Mouse (Mus musculus) hindlimb bud, embryonic 11.5 days (tissue): Measurements from ENCODE around the gene Pdcd5.
A peak's percentile ranks its signal among the peaks of the same experiment; 100 is the strongest.

Experiments used
- DNase-seq: peaks from one replicate; pipeline ENCODE4 v3.0.0-alpha.2; 2012; ENCODE audit warnings: low read depth, low spot score; ENCODE audit errors: extremely low spot score

Gene Pdcd5

DNA sequence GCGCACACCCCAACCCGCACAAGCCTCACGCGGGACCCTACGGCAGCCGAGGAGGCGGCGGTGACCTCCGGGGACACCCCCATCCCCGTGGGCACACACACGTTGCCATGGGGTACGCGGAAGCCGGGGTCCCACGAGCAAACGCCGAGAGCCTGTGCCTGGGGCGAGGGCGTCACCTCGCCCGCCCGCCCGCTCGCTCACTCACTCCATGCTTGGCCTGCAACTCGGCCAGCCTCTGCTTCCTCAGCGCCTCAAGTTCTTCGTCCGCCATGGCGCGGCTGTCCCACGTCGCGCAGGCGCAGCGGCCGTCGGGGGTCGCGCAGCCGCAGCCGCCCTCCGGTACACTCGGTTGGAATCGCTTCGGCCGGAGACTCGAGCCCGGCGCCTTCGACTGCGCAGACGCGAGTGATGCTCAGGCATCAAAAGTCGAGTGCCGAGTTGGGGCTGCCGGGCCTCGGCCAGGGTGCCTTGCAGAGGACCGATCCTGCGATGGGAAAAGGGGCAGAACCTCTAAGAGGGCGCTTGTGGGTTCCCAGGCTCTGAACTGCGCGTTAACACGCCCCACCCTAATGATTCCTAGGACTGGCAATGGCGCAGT, at the start of gene Pdcd5:
Gene Pdcd5, minus strand, starts transcription at position 421 of the 598 bp plus-strand sequence.
- peak; percentile 90 for DNase-seq

DNA sequence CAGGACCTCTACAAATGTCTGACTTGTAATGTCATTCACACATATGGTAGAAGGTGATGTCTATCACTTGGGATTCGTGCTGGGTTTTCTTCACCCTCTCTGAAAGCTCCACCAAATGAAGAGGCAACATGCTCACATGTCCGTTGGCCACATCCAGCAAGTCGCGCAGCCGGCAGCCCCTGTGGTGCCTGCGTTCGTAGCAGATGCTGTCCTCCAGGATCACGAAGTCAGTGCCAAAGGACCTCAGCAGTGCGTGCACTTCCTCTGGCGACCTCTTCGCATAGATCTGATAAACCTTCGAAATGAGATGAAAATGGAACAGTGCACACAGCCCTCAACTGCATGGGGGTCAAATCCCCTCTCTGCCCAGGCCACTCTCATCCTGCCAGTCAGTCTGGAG, 45.3 kb upstream of the Pdcd5 start:
- no peak for DNase-seq

DNA sequence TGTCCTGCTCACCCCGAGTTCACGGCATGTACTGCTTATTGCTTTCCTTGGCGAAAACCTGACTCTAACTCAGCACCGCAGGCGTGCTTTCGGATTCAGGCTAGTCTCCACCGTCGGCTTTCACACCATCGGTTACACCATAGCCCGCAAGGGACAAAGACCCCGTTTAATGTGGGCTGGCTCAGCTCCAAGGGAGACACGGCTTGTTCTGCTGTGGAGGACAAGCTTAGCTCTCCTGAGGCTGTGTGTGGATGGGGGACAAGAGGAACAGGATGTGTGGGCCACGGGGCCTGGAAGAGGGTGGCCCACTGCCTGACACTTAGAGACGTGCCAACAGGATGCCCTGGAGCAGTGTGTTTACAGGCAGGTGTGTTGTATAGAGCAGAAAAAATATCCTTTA, 44.8 kb upstream of the Pdcd5 start:
- DNase-seq: no peak

DNA sequence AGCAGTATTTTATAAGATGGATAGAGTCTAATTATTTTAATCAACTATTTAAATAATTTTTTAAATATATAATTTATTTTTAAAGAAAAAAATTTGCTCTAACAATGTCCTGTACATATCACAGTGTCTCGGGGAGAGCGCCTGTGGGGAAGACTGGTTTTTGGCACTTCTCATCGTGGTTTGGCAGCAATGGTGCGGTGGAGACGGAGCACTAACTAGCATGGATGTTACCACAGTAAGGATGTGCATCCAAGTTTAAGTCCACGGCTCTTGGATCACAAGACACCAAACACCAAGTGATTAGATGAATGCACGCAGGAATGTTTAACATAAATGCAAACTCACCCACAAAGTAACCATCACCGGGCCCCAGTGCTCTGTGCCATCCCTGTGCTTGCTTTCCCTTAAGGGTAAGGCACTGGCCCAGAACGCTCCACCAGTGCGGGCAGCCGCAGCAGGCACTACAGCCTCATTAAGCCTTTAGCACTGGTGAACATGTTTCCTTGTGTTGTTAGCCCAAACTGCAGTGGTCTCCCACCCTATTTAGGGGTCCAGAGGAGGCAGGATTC, 41.5 kb upstream of the Pdcd5 start:
- no peak for DNase-seq

DNA sequence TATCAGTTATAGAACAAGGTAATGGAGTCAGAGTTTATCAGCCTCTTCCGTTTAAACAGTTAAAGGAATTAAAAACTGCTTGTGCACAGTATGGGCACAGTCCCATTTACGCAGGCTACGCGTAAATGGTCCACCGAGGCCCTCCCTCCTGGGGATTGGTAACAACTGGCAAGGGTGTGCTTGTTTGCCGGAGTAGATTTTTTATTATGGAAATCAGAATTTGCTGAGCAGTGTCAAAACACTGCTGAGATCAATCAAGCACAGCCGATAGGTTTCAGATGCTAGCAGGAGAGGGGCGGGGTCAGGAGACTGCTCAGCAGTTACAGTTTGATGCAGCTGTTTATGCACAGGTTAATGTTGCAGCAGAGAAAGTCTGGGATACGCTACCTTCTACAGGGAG, 41.0 kb upstream of the Pdcd5 start:
- DNase-seq: no peak

DNA sequence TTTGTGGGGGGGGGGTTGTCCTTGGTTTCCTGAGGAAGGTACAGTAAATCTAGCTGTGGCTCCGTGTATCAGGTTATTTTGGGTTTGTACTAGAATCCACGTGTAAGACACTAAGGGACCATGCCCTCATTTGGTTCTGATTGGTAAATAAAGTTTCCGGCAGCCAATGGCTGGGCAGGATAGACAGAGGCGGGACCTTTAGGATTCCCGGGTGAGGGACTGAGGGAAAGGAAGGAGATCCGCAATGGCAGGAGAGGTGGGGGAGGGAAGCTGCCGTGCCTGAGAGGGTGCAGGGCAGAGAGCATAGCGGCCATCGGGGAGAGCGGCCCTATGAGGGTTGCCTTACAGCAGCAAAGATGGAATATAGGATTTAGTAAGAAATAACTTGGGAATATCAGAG, 39.9 kb upstream of the Pdcd5 start:
- no peak for DNase-seq

DNA sequence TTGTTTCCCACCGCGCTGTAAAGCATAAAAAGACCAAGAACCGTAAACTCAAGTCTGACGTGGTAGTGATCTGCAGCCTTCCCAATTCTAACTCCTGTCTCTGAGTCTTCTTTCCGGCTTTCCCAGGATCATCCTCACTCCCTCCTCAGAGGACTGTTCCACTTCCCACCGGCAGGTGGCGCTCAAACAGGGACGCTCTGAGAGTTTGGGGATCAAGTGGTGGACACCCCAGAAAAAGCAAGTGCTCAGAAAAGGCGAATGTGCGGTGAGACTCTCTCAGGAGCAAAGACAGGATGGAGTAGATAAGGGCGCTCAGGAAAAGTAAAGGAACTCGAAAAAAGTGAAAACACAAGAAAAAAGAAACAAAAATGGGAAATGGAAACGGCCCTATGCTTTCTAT, 39.4 kb upstream of the Pdcd5 start:
- peak; percentile 26 for DNase-seq

DNA sequence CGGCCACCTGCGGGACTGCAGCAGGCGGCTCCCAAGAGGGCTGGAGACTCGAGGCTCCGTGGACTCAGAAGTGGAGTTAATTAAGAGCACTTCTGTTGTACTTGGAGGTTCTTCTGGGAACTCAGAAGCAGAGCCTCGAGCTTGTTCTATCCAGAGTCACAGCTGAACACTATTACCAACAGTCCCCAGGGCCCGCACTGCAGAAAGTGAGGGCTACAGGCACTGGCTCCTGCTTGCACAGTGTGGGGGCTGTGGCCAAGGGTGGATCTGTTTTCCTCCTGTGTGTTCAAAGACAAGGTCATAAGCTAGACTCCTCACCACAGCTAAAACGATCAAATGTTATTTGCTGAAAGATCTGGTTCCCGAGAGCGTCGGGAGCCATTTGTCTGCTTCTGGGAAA, 38.9 kb upstream of the Pdcd5 start:
- no peak for DNase-seq

DNA sequence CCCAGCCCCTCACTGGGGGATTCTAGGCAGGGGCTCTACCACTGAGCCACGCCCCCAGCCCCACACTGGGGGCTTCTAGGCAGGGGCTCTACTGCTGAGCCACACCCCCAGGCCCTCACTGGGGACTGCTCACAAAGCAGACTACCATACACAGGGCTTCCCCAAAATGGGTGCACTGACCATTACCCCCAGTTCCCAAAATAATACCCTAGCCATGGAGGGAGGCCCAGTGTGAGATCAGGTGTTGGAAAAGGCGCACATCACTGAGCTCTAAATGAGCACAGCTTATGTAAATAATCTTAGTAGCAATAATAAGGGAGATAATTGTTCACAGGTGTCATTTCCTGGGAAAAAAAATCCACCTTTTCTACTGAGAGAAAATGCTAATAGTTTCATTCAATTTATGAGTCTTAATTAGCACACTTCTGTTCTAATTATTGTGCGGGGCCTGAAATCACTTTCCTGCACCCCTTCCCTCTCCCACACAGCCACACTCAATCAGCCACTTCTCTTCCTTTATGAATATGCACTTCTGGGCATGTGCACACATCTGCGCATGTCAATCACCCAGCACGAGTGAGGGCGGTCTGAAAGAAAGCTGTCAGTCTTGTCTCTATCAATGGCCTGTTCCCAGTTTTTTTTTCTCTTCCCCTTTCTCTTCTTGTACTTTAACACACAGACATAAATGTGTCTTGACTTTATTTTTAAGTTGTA, 36.2 kb upstream of the Pdcd5 start:
- no peak for DNase-seq

DNA sequence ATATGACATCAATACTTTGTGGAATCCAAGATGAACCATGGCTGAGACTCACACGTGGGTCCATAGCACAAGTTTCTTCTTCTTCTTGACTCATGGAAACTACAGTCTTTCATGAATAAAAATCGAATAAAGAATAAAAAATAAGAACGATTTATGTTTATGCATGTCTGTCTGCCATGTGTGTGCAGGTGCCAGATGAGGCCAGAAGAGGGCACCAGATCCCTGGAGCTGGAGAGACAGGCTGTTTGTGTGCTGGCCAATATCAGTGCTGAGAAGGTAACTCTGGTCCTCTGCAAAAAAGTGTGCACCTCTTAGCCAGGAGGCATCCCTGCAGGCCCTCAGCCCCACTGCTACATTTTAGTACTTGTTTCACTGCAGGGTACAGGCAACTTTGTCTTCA, 34.2 kb upstream of the Pdcd5 start:
- DNase-seq: no peak

DNA sequence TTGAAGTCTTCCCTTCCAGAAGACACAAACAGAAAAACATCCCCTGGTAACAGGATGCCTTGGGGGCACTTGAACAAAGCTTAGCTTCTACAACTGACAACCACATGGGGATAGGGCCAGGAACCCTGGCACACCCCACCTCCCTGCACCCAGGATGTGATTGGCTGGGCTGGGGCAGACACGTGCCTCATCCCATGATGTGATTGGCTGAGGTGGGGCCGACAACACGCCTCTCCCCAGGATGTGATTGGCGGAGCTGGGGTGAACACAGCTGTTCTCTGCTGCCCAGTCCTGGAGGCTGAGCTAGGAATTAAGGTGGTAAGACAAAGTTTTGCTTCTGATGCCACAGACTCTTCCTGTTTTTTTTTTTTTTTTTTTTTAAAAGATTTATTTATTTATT, 31.7 kb upstream of the Pdcd5 start:
- DNase-seq: no peak

DNA sequence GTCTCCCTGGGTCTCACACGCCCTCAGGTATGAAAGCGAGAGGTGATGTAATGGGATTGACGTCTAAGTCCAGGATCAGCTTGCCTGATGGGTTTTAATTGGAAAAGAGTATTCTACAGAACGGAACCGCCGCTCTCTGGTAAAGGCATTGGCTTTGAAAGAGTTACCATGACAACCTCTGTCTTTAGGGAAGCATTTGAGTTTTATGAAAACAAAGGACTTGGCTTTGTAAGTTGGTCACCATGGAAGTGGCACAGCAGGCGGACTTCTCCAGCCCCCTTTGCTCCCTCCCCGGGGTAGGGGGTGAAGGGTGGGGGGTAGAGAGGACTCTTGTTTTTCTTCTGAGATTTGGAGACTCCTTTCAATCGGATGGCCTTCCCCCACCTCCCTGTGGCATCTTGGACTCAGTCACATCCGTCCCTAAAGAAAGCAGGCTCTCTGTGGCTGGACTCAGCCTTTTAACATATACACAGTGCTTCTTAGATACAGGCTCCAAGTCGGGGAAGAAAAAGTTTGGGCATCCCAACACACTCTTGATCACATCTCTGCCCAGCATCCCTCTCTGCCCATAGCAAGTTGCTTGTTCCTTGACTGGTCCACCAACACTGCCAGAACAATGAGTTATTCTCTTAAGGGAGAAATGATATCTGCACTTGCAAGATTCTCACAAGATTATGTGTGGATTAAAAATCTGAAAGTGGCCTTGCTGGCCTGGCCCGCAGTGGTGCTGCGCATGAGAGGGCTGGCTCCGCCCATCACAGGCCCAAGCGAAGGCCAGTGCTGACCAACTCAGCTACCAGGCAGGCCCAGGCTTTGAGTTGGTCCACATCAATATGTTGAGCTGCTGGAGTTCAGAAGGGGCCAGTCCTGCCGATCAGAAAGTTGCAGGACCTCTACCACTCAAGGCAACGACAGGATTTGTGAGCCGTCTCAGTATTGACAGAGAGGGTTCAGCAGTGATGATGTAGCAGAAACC, 21.0 kb upstream of the Pdcd5 start:
- no peak for DNase-seq

DNA sequence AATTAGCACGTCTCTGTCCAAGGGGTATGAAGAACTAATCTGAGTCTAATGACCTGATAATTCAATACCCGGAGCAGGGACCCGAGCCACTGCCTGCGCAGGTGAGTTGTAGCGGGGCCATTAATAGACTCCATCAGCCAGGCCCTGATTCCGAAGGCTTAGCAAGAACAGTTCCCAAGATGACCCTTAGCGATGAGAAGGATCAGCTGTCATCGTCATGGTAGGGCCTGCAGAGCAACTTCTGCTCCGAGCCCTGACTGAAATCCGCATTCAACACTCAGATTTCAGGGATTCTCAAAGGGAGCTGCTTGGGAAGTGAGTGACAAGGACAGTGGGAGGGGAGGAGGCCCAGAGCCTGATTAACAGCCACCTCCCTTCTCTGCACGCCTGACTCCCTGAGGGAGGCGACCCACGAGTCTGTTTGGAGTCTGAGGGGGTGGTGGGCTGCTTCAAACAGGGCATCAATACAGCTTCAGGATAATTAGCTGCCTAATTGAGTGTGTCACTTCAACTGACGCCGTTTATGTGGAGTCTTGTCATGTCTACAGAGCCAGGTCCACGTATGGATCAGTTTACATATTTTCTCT, 16.6 kb upstream of the Pdcd5 start:
- DNase-seq: no peak

DNA sequence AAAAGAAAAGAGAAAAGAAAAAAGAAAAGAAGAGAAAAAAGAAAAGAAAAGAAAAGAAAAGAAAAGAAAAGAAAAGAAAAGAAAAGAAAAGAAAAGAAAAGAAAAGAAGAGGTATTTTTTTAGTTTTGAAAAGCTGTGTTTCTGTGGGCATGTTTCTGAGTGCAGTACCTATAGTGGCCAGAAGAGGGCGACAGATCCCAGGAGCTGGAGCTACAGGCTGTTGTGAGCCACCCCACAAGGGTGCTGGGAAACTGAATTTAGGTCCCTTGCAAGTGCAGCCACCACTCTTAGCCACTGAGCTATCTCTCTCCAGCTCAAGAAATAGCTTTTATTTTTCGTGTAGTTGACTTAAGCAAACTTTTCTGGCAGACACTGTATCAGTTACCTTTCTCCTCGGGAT, 11.9 kb upstream of the Pdcd5 start:
- DNase-seq: no peak

DNA sequence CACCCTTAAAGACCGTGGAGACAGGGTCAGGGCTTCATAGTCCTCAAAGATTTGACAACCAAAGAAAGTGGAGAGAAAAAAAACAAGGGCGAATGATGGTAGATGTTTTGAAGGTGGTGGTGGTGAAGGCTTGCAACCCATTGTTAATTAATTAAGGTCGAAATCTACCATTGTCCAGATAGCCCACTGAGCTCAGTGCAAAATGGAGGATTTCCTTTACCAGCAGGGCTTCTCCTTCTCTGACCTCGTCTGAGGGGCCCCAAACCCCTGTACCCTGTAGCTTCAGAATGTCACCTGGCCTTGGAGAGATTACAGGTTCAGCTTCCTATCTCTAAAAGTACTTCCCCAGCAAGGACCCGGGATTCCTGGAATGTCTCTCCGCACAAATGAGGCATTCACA, 10.5 kb upstream of the Pdcd5 start:
- no peak for DNase-seq

DNA sequence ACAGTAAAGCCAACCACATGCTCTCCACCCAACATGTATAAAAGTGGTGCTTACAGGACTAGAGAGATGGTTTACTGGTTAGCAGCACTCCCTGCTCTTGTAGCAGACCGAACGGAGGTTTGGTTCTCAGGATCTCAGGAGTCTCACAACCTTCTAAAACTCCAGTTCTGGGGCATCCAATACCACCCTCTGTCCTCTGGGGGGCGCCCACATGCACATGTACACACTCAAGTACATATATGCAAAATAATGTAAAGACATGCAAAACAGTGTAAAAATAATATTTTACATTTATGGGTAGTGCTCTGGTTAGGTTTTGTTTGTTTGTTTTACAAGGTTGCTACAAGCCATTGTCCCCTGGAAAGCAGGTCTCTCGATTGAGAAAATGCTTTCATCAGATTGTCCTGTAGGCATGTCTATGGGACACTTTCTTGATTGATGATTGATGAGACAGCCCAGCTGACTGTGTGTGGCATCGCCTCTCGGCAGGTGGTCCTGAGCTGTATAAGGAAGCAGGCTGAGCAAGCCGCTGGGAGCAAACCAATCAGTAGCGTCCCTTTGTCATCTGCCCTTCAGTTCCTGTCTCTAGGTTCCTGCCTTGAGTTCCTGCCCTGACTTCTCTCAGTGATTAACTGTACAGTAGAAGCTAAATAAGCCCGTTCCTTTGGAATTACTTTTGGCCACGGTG, 4.4 kb upstream of the Pdcd5 start:
- DNase-seq: no peak

DNA sequence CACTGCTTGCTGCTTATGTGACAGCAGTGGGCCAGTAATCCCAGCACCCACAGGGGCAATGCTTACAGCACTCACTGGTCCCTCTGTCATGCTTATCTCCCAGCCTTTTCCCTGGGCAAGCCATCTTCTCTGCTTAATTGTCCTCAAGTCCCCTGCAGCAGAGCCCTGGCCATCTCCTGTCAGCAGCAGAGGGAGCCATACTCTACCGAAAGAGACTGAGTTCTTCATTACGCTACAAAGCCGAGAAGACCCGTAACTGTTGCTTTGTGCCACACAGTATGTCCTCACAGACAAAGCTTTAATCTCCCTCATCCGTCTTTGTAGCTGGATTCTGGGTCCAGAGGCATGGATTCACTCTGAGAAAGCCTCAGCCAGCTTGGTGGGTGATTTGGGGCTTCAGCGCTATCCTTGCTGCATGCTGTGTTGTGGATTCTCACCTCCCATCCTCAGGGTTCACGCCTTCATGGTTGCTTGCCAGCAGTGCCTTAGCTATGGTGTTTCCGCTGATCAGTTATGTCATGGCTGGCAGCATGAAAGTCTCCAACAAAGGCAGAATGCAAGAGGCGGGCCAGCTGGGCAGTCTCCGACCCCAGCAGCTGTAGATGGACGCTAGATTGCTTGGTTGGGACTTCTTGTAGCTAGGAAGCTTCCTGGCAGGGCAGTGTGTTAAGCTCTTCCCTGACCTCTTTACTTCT, 3.5 kb upstream of the Pdcd5 start:
- no peak for DNase-seq

DNA sequence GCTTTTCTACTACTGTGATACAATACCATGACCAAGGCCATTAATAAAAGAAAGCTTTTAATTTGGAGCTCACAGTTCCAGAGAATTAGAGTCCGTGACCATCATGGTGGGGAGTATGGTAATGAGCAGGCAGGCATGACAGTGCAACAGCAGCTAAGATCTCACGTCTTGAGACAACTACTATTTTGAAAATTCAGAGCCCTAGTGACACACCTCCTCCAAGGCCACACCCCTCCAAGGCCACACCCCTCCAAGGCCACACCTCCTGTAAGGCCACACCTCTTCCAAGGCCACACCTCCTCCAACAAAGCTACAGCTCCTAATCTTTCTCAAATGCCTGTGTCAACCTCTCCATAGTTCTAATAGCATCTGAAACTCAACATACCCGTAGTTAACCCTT, 1.8 kb upstream of the Pdcd5 start:
- no peak for DNase-seq

DNA sequence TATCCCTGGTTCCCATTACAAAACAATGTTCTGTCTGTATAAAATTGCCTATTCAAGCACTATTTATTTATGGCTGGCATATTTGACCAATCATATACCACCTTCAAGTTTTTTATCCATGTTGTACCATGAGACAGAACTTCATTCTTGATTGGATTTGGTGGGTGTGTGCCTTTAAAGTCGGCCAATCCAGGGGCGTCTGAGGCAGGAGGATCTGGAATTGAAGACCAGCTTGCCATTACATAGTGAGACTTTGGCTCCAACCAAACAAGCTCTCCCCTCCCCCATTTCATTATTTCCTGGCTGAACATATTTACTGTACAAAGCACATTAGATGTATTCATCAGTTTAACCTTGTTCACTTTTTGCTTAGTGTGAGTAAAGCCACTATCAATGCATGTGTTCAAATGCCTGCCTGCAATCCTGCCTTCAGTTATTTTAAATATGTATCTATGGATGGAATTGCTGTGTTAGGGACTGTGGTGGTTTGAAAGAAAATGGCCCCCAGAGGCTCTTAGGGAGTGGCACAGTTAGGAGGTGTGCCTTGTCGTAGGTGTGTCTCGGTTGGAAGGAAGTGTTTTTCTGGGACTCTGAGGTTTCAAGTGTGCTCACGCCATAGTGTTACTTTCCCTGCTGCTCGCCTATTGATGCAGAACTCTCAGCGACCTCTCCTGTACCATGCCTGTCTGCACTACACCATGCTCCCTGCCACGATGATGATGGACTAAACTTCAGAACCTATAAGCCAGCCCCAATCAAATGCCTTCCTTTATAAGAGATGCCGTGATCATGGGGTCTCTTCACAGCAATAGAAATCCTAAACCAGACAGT, 1.1 kb upstream of the Pdcd5 start:
- no peak for DNase-seq
